Mouse (Mus musculus): ENCODE measurements around the gene Keap1.

DNA sequence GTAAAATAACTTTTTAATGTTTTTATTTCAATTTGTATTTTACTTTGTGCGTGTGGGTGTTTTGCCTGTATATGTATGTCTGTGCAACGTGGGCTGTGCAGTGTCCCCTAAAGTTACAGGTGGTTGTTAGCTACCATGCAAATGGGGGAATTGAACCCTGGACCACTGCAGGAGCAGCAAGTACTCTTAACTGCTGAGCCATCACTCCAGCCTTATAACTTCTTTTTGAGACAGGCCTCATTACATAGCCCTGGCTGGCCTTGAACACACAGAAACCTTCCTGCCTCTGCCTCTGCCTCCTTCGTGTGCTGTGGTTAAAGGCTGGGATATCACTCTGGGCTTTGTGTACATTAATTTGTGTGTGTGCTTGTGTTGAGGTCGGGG lies 296 bp upstream of the Keap1 start:
- TF ChIP-seq POLR2A (IDR thresholded peaks at IDR 0.05; ENCODE audit: low read depth, low read length) (no peak), CTCF (IDR thresholded peaks at IDR 0.05; ENCODE audit: extremely low read depth, insufficient read length, insufficient replicate concordance, low read depth, low read length) (no peak)
